Mouse (Mus musculus) liver, embryonic 14.5 days (tissue): Measurements from ENCODE around the gene Bmpr2.

Source experiments
- CTCF ChIP-seq: IDR thresholded peaks from 2 replicates; pipeline ENCODE4 v1.5.1; 2016; ENCODE audit warnings: antibody characterized with exemption, low read depth, control low read depth
- EP300 ChIP-seq: IDR thresholded peaks from 2 replicates; pipeline ENCODE4 v1.6.1; 2016; ENCODE audit warnings: antibody characterized with exemption, low read depth

GRCm38 (mm10) chr1:59795336-59795735 lies 32.1 kb downstream of the Bmpr2 start:
- TF ChIP-seq CTCF = no peak
- no peak for TF ChIP-seq EP300
